Mouse (Mus musculus) MEL (cell line): ENCODE data around the gene C1qtnf3. TPM values are rescaled to one million over a fixed set of nuclear protein-coding genes. Genes with fewer than 3 reads are reported as not detected.
A peak's percentile ranks its signal among the peaks of the same experiment; 100 is the strongest.

ENCODE experiments used
- DNase-seq: peaks from one replicate; pipeline ENCODE4 v3.0.0; 2011; ENCODE audit warnings: low read depth, low spot score
- H3K27ac ChIP-seq: 2 replicates; pipeline ENCODE4 v1.5.1; 2012; ENCODE audit warnings: low read depth, mild to moderate bottlenecking, control low read depth, low read length, moderate library complexity; ENCODE audit not compliant: control insufficient read depth
- H3K27me3 ChIP-seq, 2 experiments: fragments of 150-350 bp in 1 of 2; sonication (generic) in 1 of 2; 2 replicates each; pipeline ENCODE4 v1.6.1; 2012; ENCODE audit warnings: low read length in 2 of 2, mild to moderate bottlenecking in 2 of 2, improper control_type of control experiment in 1 of 2, moderate library complexity in 1 of 2; ENCODE audit not compliant: insufficient read depth in 2 of 2, control insufficient read depth in 1 of 2
- H3K36me3 ChIP-seq, 2 experiments: 2 replicates each; pipeline ENCODE4 v1.6.1; 2012 to 2014; ENCODE audit warnings: low read length in 2 of 2, improper control_type of control experiment in 1 of 2, inconsistent platforms in 1 of 2, mild to moderate bottlenecking in 1 of 2; ENCODE audit not compliant: insufficient read depth in 2 of 2, control insufficient read depth in 1 of 2
- H3K4me1 ChIP-seq, 2 experiments: fragments of 150-350 bp in 1 of 2; sonication (generic) in 1 of 2; 2 replicates each; pipeline ENCODE4 v1.6.1; 2012; ENCODE audit warnings: low read length in 2 of 2, improper control_type of control experiment in 1 of 2, mild to moderate bottlenecking in 1 of 2; ENCODE audit not compliant: insufficient read depth in 2 of 2, control insufficient read depth in 1 of 2
- H3K4me3 ChIP-seq, 2 experiments: fragments of 150-350 bp in 1 of 2; sonication (generic) in 1 of 2; 2 replicates each; pipeline ENCODE4 v1.5.1; 2012; ENCODE audit warnings: low read depth in 2 of 2, low read length in 2 of 2, mild to moderate bottlenecking in 2 of 2, moderate library complexity in 2 of 2, control low read depth in 1 of 2, improper control_type of control experiment in 1 of 2; ENCODE audit not compliant: control insufficient read depth in 1 of 2, insufficient read depth in 1 of 2
- H3K79me2 ChIP-seq: 2 replicates; pipeline ENCODE4 v1.6.1; 2012; ENCODE audit warnings: mild to moderate bottlenecking, low read length, moderate library complexity; ENCODE audit not compliant: control insufficient read depth, poor library complexity, insufficient read depth
- H3K9ac ChIP-seq: 2 replicates; pipeline ENCODE4 v1.6.1; 2012; ENCODE audit warnings: low read depth, mild to moderate bottlenecking, control low read depth, low read length, moderate library complexity; ENCODE audit not compliant: control insufficient read depth, poor library complexity, severe bottlenecking
- H3K9me3 ChIP-seq: fragments of 150-350 bp; sonication (generic); replicated peaks from 2 replicates; pipeline ENCODE4 v1.6.1; 2012; ENCODE audit warnings: mild to moderate bottlenecking, low read length, improper control_type of control experiment, moderate library complexity; ENCODE audit not compliant: insufficient read depth
- BHLHE40 ChIP-seq: IDR thresholded peaks from 2 replicates; pipeline ENCODE4 v1.6.1; 2012; ENCODE audit warnings: low read depth, mild to moderate bottlenecking, inconsistent platforms, low read length, improper control_type of control experiment, borderline replicate concordance
- CHD1 ChIP-seq: IDR thresholded peaks from 2 replicates; pipeline ENCODE4 v1.6.1; 2012; ENCODE audit warnings: low read depth, mild to moderate bottlenecking, inconsistent platforms, low read length, improper control_type of control experiment
- CTCF ChIP-seq, 3 experiments: IDR thresholded peaks in 2 of 3; conservative IDR thresholded peaks in 1 of 3; 2 replicates each; pipeline ENCODE4 v1.5.1; 2011 to 2012; ENCODE audit warnings: low read length in 3 of 3, low read depth in 2 of 3, mild to moderate bottlenecking in 2 of 3, improper control_type of control experiment in 1 of 3, inconsistent platforms in 1 of 3, mixed read lengths in 1 of 3, moderate library complexity in 1 of 3; ENCODE audit not compliant: control insufficient read depth in 1 of 3, insufficient read depth in 1 of 3, poor library complexity in 1 of 3, severe bottlenecking in 1 of 3
- GABPA ChIP-seq: IDR thresholded peaks from 2 replicates; pipeline ENCODE4 v1.6.1; 2012; ENCODE audit warnings: low read depth, mild to moderate bottlenecking, inconsistent platforms, low read length, improper control_type of control experiment, moderate library complexity
- GATA1 ChIP-seq: IDR thresholded peaks from 2 replicates; pipeline ENCODE4 v1.6.1; 2011; ENCODE audit warnings: low read depth, low read length, improper control_type of control experiment
- HCFC1 ChIP-seq: IDR thresholded peaks from 2 replicates; pipeline ENCODE4 v1.6.1; 2012; ENCODE audit warnings: low read depth, mild to moderate bottlenecking, inconsistent platforms, low read length, improper control_type of control experiment, moderate library complexity
- JUND ChIP-seq: IDR thresholded peaks from 2 replicates; pipeline ENCODE4 v1.6.1; 2011; ENCODE audit warnings: low read depth, mild to moderate bottlenecking, improper control_type of control experiment, low read length
- KAT2A ChIP-seq: conservative IDR thresholded peaks from 2 replicates; pipeline ENCODE4 v1.6.1; 2012; ENCODE audit warnings: low read depth, low read length, improper control_type of control experiment, inconsistent platforms
- MAX ChIP-seq: IDR thresholded peaks from 2 replicates; pipeline ENCODE4 v1.6.1; 2011; ENCODE audit warnings: low read length, improper control_type of control experiment
- MYC ChIP-seq: IDR thresholded peaks from 2 replicates; pipeline ENCODE4 v1.6.1; 2011; ENCODE audit warnings: low read depth, mild to moderate bottlenecking, low read length, improper control_type of control experiment, moderate library complexity
- NELFE ChIP-seq: IDR thresholded peaks from 2 replicates; pipeline ENCODE4 v1.6.1; 2011; ENCODE audit warnings: low read depth, low read length, improper control_type of control experiment
- NRF1 ChIP-seq: IDR thresholded peaks from 2 replicates; pipeline ENCODE4 v1.6.1; 2014; ENCODE audit warnings: low read depth, mild to moderate bottlenecking, inconsistent platforms, low read length, improper control_type of control experiment, moderate library complexity; ENCODE audit not compliant: poor library complexity, insufficient read depth, severe bottlenecking
- POLR2A ChIP-seq, 2 experiments: IDR thresholded peaks; 2 replicates each; pipeline ENCODE4 v1.6.1; 2011 to 2012; ENCODE audit warnings: low read length in 2 of 2, mild to moderate bottlenecking in 2 of 2, control low read depth in 1 of 2, improper control_type of control experiment in 1 of 2, low read depth in 1 of 2, moderate library complexity in 1 of 2; ENCODE audit not compliant: control insufficient read depth in 1 of 2, insufficient read depth in 1 of 2, poor library complexity in 1 of 2
- POLR2AphosphoS2 ChIP-seq: IDR thresholded peaks from 2 replicates; pipeline ENCODE4 v1.6.1; 2011; ENCODE audit warnings: low read length, improper control_type of control experiment
- RAD21 ChIP-seq: IDR thresholded peaks from 2 replicates; pipeline ENCODE4 v1.6.1; 2011; ENCODE audit warnings: mild to moderate bottlenecking, low read depth, low read length, improper control_type of control experiment
- USF2 ChIP-seq, 2 experiments: IDR thresholded peaks; 2 replicates each; pipeline ENCODE4 v1.6.1; 2011 to 2012; ENCODE audit warnings: improper control_type of control experiment in 2 of 2, low read length in 2 of 2, borderline replicate concordance in 1 of 2, inconsistent platforms in 1 of 2, low read depth in 1 of 2, mild to moderate bottlenecking in 1 of 2; ENCODE audit not compliant: insufficient read depth in 1 of 2
- ZC3H11A ChIP-seq: IDR thresholded peaks from 2 replicates; pipeline ENCODE4 v1.6.1; 2012; ENCODE audit warnings: low read depth, mild to moderate bottlenecking, inconsistent platforms, low read length, improper control_type of control experiment
- polyA plus RNA-seq, 2 experiments: library from polyadenylated mRNA; stranded (reverse) in 1 of 2; unstranded in 1 of 2; fragments of >175 nt in 1 of 2; fragments of >200 nt in 1 of 2; gene quantifications; 2 replicates each; pipeline versions ENCODE4 v1.2.1 to v1.2.4; 2012; ENCODE audit warnings: low replicate concordance in 2 of 2, low read depth in 1 of 2; ENCODE audit not compliant: insufficient read length in 2 of 2, insufficient read depth in 1 of 2, missing spikeins in 1 of 2
- total RNA-seq: library from RNA; depleted of rRNA; stranded (reverse); fragments of 300-350 nt; gene quantifications from 2 replicates; pipeline ENCODE4 v1.2.3, GENCODE M21; 2012

The C1qtnf3 gene
- total and polyA plus RNA-seq, 3 experiments = not detected

GRCm38 (mm10) chr15:11008756-11009155, 56.6 kb downstream of the C1qtnf3 start:
- TF ChIP-seq RAD21 (peak; percentile 15; the same call in 1 of the 2 replicates), CHD1 (no peak), CTCF (IDR thresholded peaks at IDR 0.05 in 2 of 3, conservative IDR thresholded peaks at IDR 0.05 in 1 of 3; ENCODE audit: control insufficient read depth in 1 of 3, insufficient read depth in 1 of 3, low read depth in 2 of 3, low read length in 3 of 3, poor library complexity in 1 of 3, severe bottlenecking in 1 of 3) (peak in 2 of 3 experiments; percentile 6 to 22; a peak in 2 of 6 replicates)
- no peaks in the 10 kb centered on the region for H3K9me3 ChIP-seq

GRCm38 (mm10) chr15:11010976-11011548, 58.9 kb downstream of the C1qtnf3 start:
- Histone ChIP-seq H3K27me3 (no peaks in the 10 kb centered on the region), H3K9me3 (no peaks in the 10 kb centered on the region), H3K79me2 (no peaks in the 10 kb centered on the region), H3K4me3 (no peak overlapping the region), H3K27ac (no peak overlapping the region), H3K9ac (no peak overlapping the region), H3K4me1 (no peaks in the 10 kb centered on the region), H3K36me3 (no peaks in the 10 kb centered on the region)
- no peak for TF ChIP-seq GATA1
- DNase-seq = no peak

More at GRCm38 (mm10) chr15:11008756-11009155, 56.6 kb downstream of the C1qtnf3 start:
- no peak overlapping the region for H3K9ac ChIP-seq
- H3K79me2 ChIP-seq = no peaks in the 10 kb centered on the region
- H3K4me3 ChIP-seq = no peak overlapping the region
- no peaks in the 10 kb centered on the region for H3K4me1 ChIP-seq
- no peak overlapping the region for H3K27ac ChIP-seq
- no peaks in the 10 kb centered on the region for H3K36me3 ChIP-seq
- H3K27me3 ChIP-seq = no peaks in the 10 kb centered on the region
- DNase-seq = peak; percentile 6

- Histone ChIP-seq H3K9me3 (no peaks in the 10 kb centered on the region), H3K4me1 (no peaks in the 10 kb centered on the region)
- no peak for DNase-seq
Measured at GRCm38 (mm10) chr15:11014931-11015330, 62.8 kb downstream of the C1qtnf3 start.

More at GRCm38 (mm10) chr15:11014931-11015330, 62.8 kb downstream of the C1qtnf3 start:
- Histone ChIP-seq H3K27ac (no peak overlapping the region), H3K27me3 (no peaks in the 10 kb centered on the region), H3K36me3 (no peaks in the 10 kb centered on the region), H3K79me2 (no peaks in the 10 kb centered on the region), H3K9ac (no peak overlapping the region), H3K4me3 (no peak overlapping the region)
- TF ChIP-seq BHLHE40 = no peak
- TF ChIP-seq POLR2A (IDR thresholded peaks at IDR 0.05; ENCODE audit: control insufficient read depth in 1 of 2, insufficient read depth in 1 of 2, low read depth in 1 of 2, low read length in 2 of 2, poor library complexity in 1 of 2) = no peak
- TF ChIP-seq ZC3H11A = no peak
- TF ChIP-seq USF2 (IDR thresholded peaks at IDR 0.05; ENCODE audit: borderline replicate concordance in 1 of 2, insufficient read depth in 1 of 2, low read depth in 1 of 2, low read length in 2 of 2) = no peak
- TF ChIP-seq HCFC1 = no peak
- TF ChIP-seq GABPA = no peak
- no peak for TF ChIP-seq MYC
- TF ChIP-seq NELFE = no peak
- TF ChIP-seq KAT2A = no peak
- TF ChIP-seq MAX = no peak
- no peak for TF ChIP-seq NRF1
- TF ChIP-seq POLR2AphosphoS2 = no peak
- TF ChIP-seq JUND = no peak
